Mouse (Mus musculus) stomach, embryonic 14.5 days (tissue): ENCODE measurements around the gene Gnb2. TPM values are rescaled to one million over a fixed set of nuclear protein-coding genes. Genes with fewer than 3 reads are reported as not detected.

Experiments
- ATAC-seq: fragments of 200-750 bp; cut with Nextera tagmentation; 2 replicates; pipeline ENCODE4 v1.8.0; 2017; ENCODE audit warnings: low read depth, moderate TSS enrichment; ENCODE audit not compliant: insufficient number of reproducible peaks, insufficient read depth, low FRiP score
- H3K27ac ChIP-seq: fragments of 300-500 bp; sonication (generic); 2 replicates; pipeline ENCODE4 v1.5.1; 2014; ENCODE audit warnings: mild to moderate bottlenecking, low read length, moderate library complexity, mixed read lengths
- H3K27me3 ChIP-seq: fragments of 300-500 bp; sonication (generic); 2 replicates; pipeline ENCODE4 v1.6.1; 2014; ENCODE audit warnings: low read length, control low read depth, mixed read lengths; ENCODE audit not compliant: control insufficient read depth, insufficient read depth
- H3K36me3 ChIP-seq: fragments of 300-500 bp; sonication (generic); 2 replicates; pipeline ENCODE4 v1.6.1; 2014; ENCODE audit warnings: mild to moderate bottlenecking, control low read depth, low read length, moderate library complexity, mixed read lengths; ENCODE audit not compliant: control insufficient read depth, insufficient read depth
- H3K4me1 ChIP-seq: fragments of 300-500 bp; sonication (generic); 2 replicates; pipeline ENCODE4 v1.6.1; 2014; ENCODE audit warnings: low read length, control low read depth, mixed read lengths; ENCODE audit not compliant: control insufficient read depth, insufficient read depth
- H3K4me2 ChIP-seq: fragments of 300-500 bp; sonication (generic); replicated peaks from 2 replicates; pipeline ENCODE4 v1.6.1; 2014; ENCODE audit warnings: low read depth, low read length, control low read depth
- H3K4me3 ChIP-seq: fragments of 300-500 bp; sonication (generic); 2 replicates; pipeline ENCODE4 v1.5.1; 2014; ENCODE audit warnings: low read depth, low read length, control low read depth
- H3K9ac ChIP-seq: fragments of 300-500 bp; sonication (generic); replicated peaks from 2 replicates; pipeline ENCODE4 v1.6.1; 2014; ENCODE audit warnings: low read depth, mild to moderate bottlenecking, control low read depth, low read length, moderate library complexity, mixed read lengths
- H3K9me3 ChIP-seq: fragments of 300-500 bp; sonication (generic); 2 replicates; pipeline ENCODE4 v1.6.1; 2016; ENCODE audit warnings: low read depth, low read length, control low read depth; ENCODE audit not compliant: control insufficient read depth
- WGBS: fragments of 180-500 bp; shearing (Covaris S2); extraction: QIAGEN DNeasy Blood & Tissue Kit; methylation state at CpG from one replicate; pipeline ENCODE4 v1.1.7; 2014; 5-methylcytosine and 5-hydroxymethylcytosine counted together
- microRNA-seq: library from miRNA; unstranded; fragments of <30 nt; microRNA quantifications from one replicate; pipeline ENCODE4, GENCODE M21; 2016
- polyA plus RNA-seq: library from polyadenylated mRNA; unstranded; fragments of >200 nt; fragmentation: Nextera tagmentation; extraction: Ambion mirVana; gene quantifications from 2 replicates; pipeline ENCODE4 v1.2.1, GENCODE M21; 2014

Gnb2 gene
- polyA plus RNA-seq, 1 experiment from 2014 or later: 404 TPM

DNA sequence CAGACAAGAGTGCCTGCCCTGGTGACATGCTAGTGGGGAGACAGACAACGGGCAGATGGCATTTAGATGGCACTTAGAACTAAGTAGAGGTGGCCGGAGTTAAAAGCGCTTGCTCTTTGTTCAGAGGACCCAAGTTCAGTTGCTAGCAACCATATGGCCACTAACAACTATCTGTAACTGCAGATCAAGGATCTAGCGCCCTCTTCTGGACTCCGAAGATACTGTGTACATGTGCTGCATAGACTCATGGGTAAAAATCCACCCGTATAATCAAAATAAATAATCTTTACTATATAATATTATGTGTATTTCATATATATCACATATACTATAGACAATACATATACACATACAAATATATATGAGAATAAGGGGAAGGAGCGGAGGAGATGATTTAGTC lies 45.7 kb downstream of the Gnb2 start:
- 82% methylated on average over 7 of the region's 7 CpGs for whole genome bisulfite sequencing
- no peak overlapping the region for H3K9ac ChIP-seq
- no peak overlapping the region for H3K27ac ChIP-seq
- no peaks in the 10 kb centered on the region for H3K27me3 ChIP-seq
- no peak overlapping the region for H3K4me3 ChIP-seq
- no peaks in the 10 kb centered on the region; the same call in 1 of the 2 replicates for H3K9me3 ChIP-seq
- H3K4me2 ChIP-seq: no peak overlapping the region
- no peak for ATAC-seq
- H3K36me3 ChIP-seq: no peaks in the 10 kb centered on the region
- peaks cover 7% of the 10 kb centered on the region; the same call in 1 of the 2 replicates for H3K4me1 ChIP-seq

DNA sequence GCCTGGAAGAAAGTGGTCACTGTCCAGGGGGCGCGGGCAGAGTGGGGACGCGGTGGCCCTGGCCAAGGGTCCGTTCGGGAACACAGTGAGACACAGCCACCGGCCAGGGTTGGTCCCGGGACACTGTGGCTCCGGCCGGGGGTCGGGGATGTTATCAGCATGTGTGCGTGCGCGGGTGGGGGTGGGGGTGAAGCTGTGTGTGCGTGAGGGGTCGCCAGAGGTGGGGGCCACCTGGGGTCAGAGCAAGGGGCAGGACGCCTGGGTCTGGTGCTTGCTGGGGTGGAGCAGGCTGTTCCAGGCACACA lies 47.5 kb downstream of the Gnb2 start:
- Histone ChIP-seq H3K9me3 (no peaks in the 10 kb centered on the region; the same call in 1 of the 2 replicates), H3K4me2 (peak overlapping the region; percentile 46), H3K36me3 (no peaks in the 10 kb centered on the region), H3K4me1 (peaks cover 7% of the 10 kb centered on the region; the same call in 1 of the 2 replicates), H3K9ac (no peak overlapping the region), H3K27me3 (no peaks in the 10 kb centered on the region), H3K4me3 (peak overlapping the region; percentile 15), H3K27ac (no peak overlapping the region)
- WGBS: 1% methylated on average over 17 of the region's 17 CpGs
- no peak; the same call in 1 of the 2 replicates for ATAC-seq

DNA sequence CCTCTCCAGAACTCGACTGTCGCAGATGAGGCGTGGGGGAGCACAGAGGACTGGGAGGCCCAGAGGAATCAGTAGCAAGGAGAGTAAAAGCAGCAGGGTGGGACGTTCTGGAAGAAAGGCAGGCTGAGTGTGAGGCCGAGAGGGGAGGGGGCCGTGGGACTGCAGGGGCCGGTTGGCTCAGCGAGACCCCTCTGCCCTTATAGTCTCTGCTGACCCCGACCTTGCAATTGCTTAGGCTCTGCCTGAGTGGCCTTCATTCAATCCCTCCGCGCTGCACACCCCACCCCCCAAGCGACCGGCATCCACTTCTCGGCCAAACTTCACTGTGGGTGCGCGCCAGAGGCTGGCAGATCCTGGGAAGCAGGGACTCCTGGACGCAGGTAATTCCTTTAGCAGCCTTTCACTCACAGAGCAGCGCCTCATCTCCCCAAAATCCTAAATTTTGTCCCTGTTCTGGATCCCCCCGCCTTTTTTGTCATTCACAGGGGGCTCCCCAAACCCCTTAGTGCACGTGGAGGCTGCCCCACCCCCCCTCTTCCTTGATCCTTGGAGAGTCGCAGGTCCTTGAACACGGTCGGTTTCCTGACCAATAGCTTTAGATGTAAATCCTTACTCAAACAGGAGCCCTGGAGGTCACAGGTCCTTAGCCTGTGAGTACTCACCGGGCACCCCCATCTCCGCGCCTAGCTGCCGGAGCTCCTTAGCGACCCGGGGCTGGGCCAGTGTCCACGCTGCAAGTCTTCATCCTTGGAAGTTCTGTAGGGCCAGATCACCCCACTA lies 48.0 kb downstream of the Gnb2 start:
- no peak for ATAC-seq
- H3K27me3 ChIP-seq: no peaks in the 10 kb centered on the region
- H3K9me3 ChIP-seq: no peaks in the 10 kb centered on the region; the same call in 1 of the 2 replicates
- H3K27ac ChIP-seq: no peak overlapping the region
- peak overlapping the region; percentile 15 for H3K4me3 ChIP-seq
- no peak overlapping the region for H3K9ac ChIP-seq
- WGBS: 11% methylated on average over 30 of the region's 30 CpGs
- no peaks in the 10 kb centered on the region for H3K36me3 ChIP-seq
- peaks cover 7% of the 10 kb centered on the region; the same call in 1 of the 2 replicates for H3K4me1 ChIP-seq
- H3K4me2 ChIP-seq: peak overlapping the region; percentile 46

DNA sequence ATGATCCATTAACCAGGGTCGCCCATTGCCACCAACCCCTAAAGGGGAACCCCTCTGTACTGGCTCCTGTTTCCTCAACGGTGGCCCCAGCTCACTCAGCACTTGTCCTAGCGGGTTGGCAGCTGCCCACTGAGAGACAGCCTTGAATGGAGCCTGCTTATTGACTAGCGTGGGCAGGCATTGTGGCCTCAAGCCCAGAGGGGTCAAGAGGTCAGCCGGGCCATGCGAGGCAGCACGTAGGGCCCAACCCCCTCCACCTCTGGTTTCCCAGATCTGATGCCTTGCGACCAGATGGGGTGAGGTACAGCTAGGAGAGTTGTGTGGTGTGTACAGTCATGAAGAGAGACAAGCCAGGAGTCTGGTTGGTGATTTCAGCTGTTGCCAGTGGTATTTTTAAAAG lies 51.4 kb downstream of the Gnb2 start:
- WGBS: 34% methylated on average over 8 of the region's 8 CpGs
- H3K9me3 ChIP-seq: no peaks in the 10 kb centered on the region
- no peaks in the 10 kb centered on the region for H3K27me3 ChIP-seq
- H3K27ac ChIP-seq: no peak overlapping the region
- no peak overlapping the region for H3K4me3 ChIP-seq
- peaks cover 7% of the 10 kb centered on the region; the same call in 1 of the 2 replicates for H3K4me1 ChIP-seq
- H3K9ac ChIP-seq: no peak overlapping the region
- ATAC-seq: no peak
- H3K4me2 ChIP-seq: no peak overlapping the region
- H3K36me3 ChIP-seq: no peaks in the 10 kb centered on the region

DNA sequence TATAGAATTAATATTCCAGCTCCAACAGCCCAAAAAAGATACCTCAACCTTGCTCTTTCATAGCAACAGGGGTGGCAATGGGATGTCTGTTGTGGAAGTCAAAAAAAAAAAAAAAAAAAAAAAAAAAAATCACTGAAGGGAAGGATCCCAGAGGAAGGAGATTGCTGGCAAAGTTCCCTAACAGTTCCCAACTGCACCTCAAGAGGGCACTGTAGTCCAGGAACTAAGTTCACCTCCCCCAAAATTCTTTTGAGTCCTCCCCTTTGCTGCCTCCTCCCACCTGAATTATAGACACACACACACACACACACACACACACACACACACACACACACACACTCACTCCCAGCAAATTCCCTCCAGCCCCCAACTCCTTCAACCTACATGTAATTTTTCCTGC lies 52.2 kb downstream of the Gnb2 start:
- ATAC-seq: no peak
- Histone ChIP-seq H3K27ac (no peak overlapping the region), H3K9ac (no peak overlapping the region), H3K27me3 (no peaks in the 10 kb centered on the region), H3K4me1 (peaks cover 7% of the 10 kb centered on the region; the same call in 1 of the 2 replicates), H3K4me2 (no peak overlapping the region), H3K9me3 (no peaks in the 10 kb centered on the region), H3K4me3 (no peak overlapping the region), H3K36me3 (no peaks in the 10 kb centered on the region)

Small RNAs within 50 kb of the gene (microRNA-seq; reads per million reads assigned to microRNA genes)
- gene Mir6418: not detected

Other genes with a start within 250 kb of the Gnb2 start
- 11.9 and 12.1 TPM in 2 replicates for gene Ache, start 246.0 kb downstream of the Gnb2 start, polyA plus RNA-seq
- gene Ufsp1, start 238.9 kb downstream of the Gnb2 start, polyA plus RNA-seq: 8.1 and 8.5 TPM in 2 replicates
- gene Srrt, start 225.8 kb downstream of the Gnb2 start, polyA plus RNA-seq: 111 and 120 TPM in 2 replicates
- 75.3 and 76.2 TPM in 2 replicates for gene Trip6, start 219.1 kb downstream of the Gnb2 start, polyA plus RNA-seq
- gene Slc12a9, start 199.9 kb downstream of the Gnb2 start, polyA plus RNA-seq: 8.0 and 10.1 TPM in 2 replicates
- 42.0 and 44.6 TPM in 2 replicates for gene Ephb4, start 183.4 kb downstream of the Gnb2 start, polyA plus RNA-seq
- 1.1 and 1.5 TPM in 2 replicates for gene Zan, start 56.4 kb downstream of the Gnb2 start, polyA plus RNA-seq
- 51.7 and 56.2 TPM in 2 replicates for gene Pop7, start 31.0 kb downstream of the Gnb2 start, polyA plus RNA-seq
- gene Gigyf1, start 15.0 kb downstream of the Gnb2 start, polyA plus RNA-seq: 16.0 and 16.3 TPM in 2 replicates
- 0.38 TPM in 1 of 2 replicates, not detected in the other for gene Epo, start 268 bp downstream of the Gnb2 start, polyA plus RNA-seq
- gene Actl6b, start 20.0 kb upstream of the Gnb2 start, polyA plus RNA-seq: 6.7 and 7.3 TPM in 2 replicates
- 0.43 and 0.46 TPM in 2 replicates for gene Tfr2, start 36.3 kb upstream of the Gnb2 start, polyA plus RNA-seq
- gene Mospd3, start 67.5 kb upstream of the Gnb2 start, polyA plus RNA-seq: 32.3 and 34.2 TPM in 2 replicates
- 143 and 145 TPM in 2 replicates for gene Pcolce, start 80.3 kb upstream of the Gnb2 start, polyA plus RNA-seq
- gene Fbxo24, start 95.5 kb upstream of the Gnb2 start, polyA plus RNA-seq: 0.14 and 0.20 TPM in 2 replicates
- 37.1 and 39.2 TPM in 2 replicates for gene Lrch4, start 95.6 kb upstream of the Gnb2 start, polyA plus RNA-seq
- 8.1 and 10.7 TPM in 2 replicates for gene Gm20605, start 95.7 kb upstream of the Gnb2 start, polyA plus RNA-seq
- 9.8 and 9.9 TPM in 2 replicates for gene Sap25, start 107.8 kb upstream of the Gnb2 start, polyA plus RNA-seq
- gene Irs3, start 112.2 kb upstream of the Gnb2 start, polyA plus RNA-seq: 0.17 TPM in 1 of 2 replicates, not detected in the other
- gene Agfg2, start 151.2 kb upstream of the Gnb2 start, polyA plus RNA-seq: 12.9 and 13.2 TPM in 2 replicates
- gene Nyap1, start 208.1 kb upstream of the Gnb2 start, polyA plus RNA-seq: 1.0 and 1.4 TPM in 2 replicates
- gene Tsc22d4, start 212.2 kb upstream of the Gnb2 start, polyA plus RNA-seq: 118 and 132 TPM in 2 replicates
- gene Ppp1r35, start 245.3 kb upstream of the Gnb2 start, polyA plus RNA-seq: 32.7 and 38.1 TPM in 2 replicates